Comparison of ENCODE assay signal across 31 mouse cellular contexts in the genomic region with DNA sequence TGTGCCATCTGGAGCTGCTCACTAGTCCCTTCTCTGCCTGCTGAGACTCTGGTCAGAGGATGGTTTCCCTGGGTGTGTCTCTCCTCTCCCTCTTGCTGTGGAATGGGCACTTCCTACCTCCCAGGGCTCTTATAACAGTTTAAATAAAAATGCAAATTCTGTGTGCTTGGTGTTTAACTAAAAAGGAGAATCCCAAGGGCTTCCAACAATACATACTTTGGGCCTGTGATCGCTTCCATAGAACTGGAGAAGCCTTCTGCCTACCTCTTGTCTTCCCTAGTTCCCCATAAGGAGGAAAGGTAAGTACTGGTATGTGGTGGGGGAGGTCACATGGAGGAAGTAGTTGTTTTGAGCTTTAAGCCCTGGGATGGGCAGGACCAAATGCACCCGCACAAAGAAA. TPM values are rescaled to one million over a fixed set of nuclear protein-coding genes. Genes with fewer than 3 reads are reported as not detected.
A peak's percentile ranks its signal among the peaks of the same experiment; 100 is the strongest.
DNase-seq lines count a peak whose midpoint lies in the region; ATAC-seq and TF ChIP-seq lines count a peak whose summit lies in the region.
"Had no signal": no experiment of that assay in that cellular context is flagged by ENCODE, and none has a peak within 500 bp of the region (broad histone marks: within the 10 kb centered on the region; RNA-seq: fewer than 3 reads in every experiment).

No protein-coding gene starts in this region.

- ATAC-seq in midbrain, postnatal 0 days (ENCODE audit: low FRiP score) = no peak
- ATAC-seq: CD4-positive, CD25-positive, alpha-beta regulatory T cell, adult 4 months; forebrain, embryonic 13.5 days; forebrain, embryonic 15.5 days; forebrain, postnatal 0 days had no signal

- 87% methylated on average over 2 of the region's 2 CpGs for WGBS in midbrain, embryonic 10.5 days
- 82% methylated on average over 2 of the region's 2 CpGs for WGBS in midbrain, postnatal 0 days

- H3K4me2 ChIP-seq in midbrain, postnatal 0 days (ENCODE audit: low read depth, low read length, poor library complexity, severe bottlenecking) = no peak overlapping the region
- H3K4me2 ChIP-seq: embryonic facial prominence, embryonic 13.5 days; embryonic facial prominence, embryonic 15.5 days; forebrain, embryonic 13.5 days; forebrain, embryonic 15.5 days had no signal

- no peaks in the 10 kb centered on the region for H3K9me3 ChIP-seq in midbrain, embryonic 10.5 days (replicated peaks)
- H3K9me3 ChIP-seq in midbrain, postnatal 0 days (ENCODE audit: low read length) = no peaks in the 10 kb centered on the region
- H3K9me3 ChIP-seq: embryonic facial prominence, embryonic 13.5 days; embryonic facial prominence, embryonic 15.5 days; forebrain, embryonic 13.5 days; forebrain, embryonic 15.5 days had no signal

- no peaks in the 10 kb centered on the region for H3K36me3 ChIP-seq in midbrain, embryonic 10.5 days
- H3K36me3 ChIP-seq in midbrain, postnatal 0 days (ENCODE audit: insufficient read depth, low read length) = no peaks in the 10 kb centered on the region
- H3K36me3 ChIP-seq: embryonic facial prominence, embryonic 13.5 days; embryonic facial prominence, embryonic 15.5 days; forebrain, embryonic 15.5 days had no signal

- no peak for TF ChIP-seq CTCF in midbrain, postnatal 0 days (IDR thresholded peaks at IDR 0.05)

- peak; percentile 17 for DNase-seq in heart, adult 11 months
- DNase-seq in heart, adult 9 months (ENCODE audit: low spot score in 2 of 2) = no peak
- DNase-seq in midbrain, embryonic 10.5 days (ENCODE audit: low spot score) = peak; percentile 2
- DNase-seq in midbrain, postnatal 0 days (ENCODE audit: low spot score) = no peak
- peak; percentile 69 for DNase-seq in ZHBTc4 (ENCODE audit: low read depth, low spot score)
- no peak for DNase-seq in urinary bladder, postnatal 36 days (ENCODE audit: low spot score in 2 of 2)
- DNase-seq: adrenal gland, adult 2 months; adrenal gland, postnatal 10 days; adrenal gland, postnatal 25 days; B cell, adult 2 months; cerebellum, adult 11 months; cerebellum, adult 18-20 months; cerebellum, adult 8-10 months; cerebellum, adult 9-11 months; cerebellum, postnatal 14 days; cerebellum, postnatal 36 days; embryo, embryonic 11 days; forebrain, postnatal 0 days had no signal

- H3K27me3 ChIP-seq in midbrain, embryonic 10.5 days (ENCODE audit: low read depth, poor library complexity, severe bottlenecking) = no peaks in the 10 kb centered on the region
- no peaks in the 10 kb centered on the region for H3K27me3 ChIP-seq in midbrain, postnatal 0 days (ENCODE audit: insufficient read depth, low read length)
- H3K27me3 ChIP-seq: CH12.LX; embryonic facial prominence, embryonic 13.5 days; embryonic facial prominence, embryonic 15.5 days; forebrain, embryonic 13.5 days; forebrain, embryonic 15.5 days had no signal

- no peak overlapping the region for H3K27ac ChIP-seq in midbrain, embryonic 10.5 days (replicated peaks)
- H3K27ac ChIP-seq in midbrain, postnatal 0 days (ENCODE audit: low read depth, low read length) = no peak overlapping the region
- H3K27ac ChIP-seq: embryonic facial prominence, embryonic 13.5 days; embryonic facial prominence, embryonic 15.5 days; forebrain, embryonic 13.5 days; forebrain, embryonic 15.5 days had no signal

- H3K4me1 ChIP-seq in midbrain, embryonic 10.5 days = no peaks in the 10 kb centered on the region
- no peaks in the 10 kb centered on the region for H3K4me1 ChIP-seq in midbrain, postnatal 0 days (ENCODE audit: insufficient read depth, low read length)
- H3K4me1 ChIP-seq: embryonic facial prominence, embryonic 15.5 days; forebrain, embryonic 13.5 days; forebrain, embryonic 15.5 days had no signal

- H3K4me3 ChIP-seq in midbrain, embryonic 10.5 days = no peak overlapping the region
- H3K4me3 ChIP-seq in midbrain, postnatal 0 days (ENCODE audit: low read depth, low read length) = no peak overlapping the region
- H3K4me3 ChIP-seq: embryonic facial prominence, embryonic 13.5 days; embryonic facial prominence, embryonic 15.5 days; forebrain, embryonic 13.5 days; forebrain, embryonic 15.5 days had no signal

- no peak overlapping the region for H3K9ac ChIP-seq in midbrain, postnatal 0 days (replicated peaks; ENCODE audit: low read length, poor library complexity, severe bottlenecking)
- H3K9ac ChIP-seq: embryonic facial prominence, embryonic 13.5 days; embryonic facial prominence, embryonic 15.5 days; forebrain, embryonic 13.5 days; forebrain, embryonic 15.5 days; forebrain, postnatal 0 days had no signal

RNA-seq across cellular contexts. Expression of a gene that starts 0.9 kb away (rescaled TPM):
- polyA plus RNA-seq in midbrain, embryonic 10.5 days (2016; fragmentation: Nextera tagmentation; extraction: Ambion mirVana) = not detected in 2 replicates
- total RNA-seq in midbrain, postnatal 0 days (2014; rRNA removed) = not detected in 2 replicates
- polyA plus RNA-seq in midbrain, postnatal 0 days (2015; fragmentation: Nextera tagmentation; extraction: Ambion mirVana) = not detected in 2 replicates
- total RNA-seq: adrenal gland, adult 2 months; adrenal gland, postnatal 10 days; adrenal gland, postnatal 25 days; adrenal gland, postnatal 4 days; CH12.LX; common myeloid progenitor, adult 5-6 weeks; ES-E14; forebrain, postnatal 0 days; MEL had no signal
- polyA plus RNA-seq: adrenal gland, adult 2 months; brain, embryonic 14.5 days; CD4-positive, CD25-positive, alpha-beta regulatory T cell, adult 4 months; embryonic facial prominence, embryonic 11.5 days; embryonic facial prominence, embryonic 13.5 days; forebrain, embryonic 11.5 days; forebrain, embryonic 13.5 days; forebrain, embryonic 15.5 days; forebrain, postnatal 0 days had no signal

RNA-seq across cellular contexts. Expression of a gene that starts 17.3 kb away (rescaled TPM):
- polyA plus RNA-seq in midbrain, embryonic 10.5 days (2016; fragmentation: Nextera tagmentation; extraction: Ambion mirVana) = not detected in 2 replicates
- total RNA-seq in midbrain, postnatal 0 days (2014; rRNA removed) = 3.7 TPM in 1 of 2 replicates, not detected in the other
- polyA plus RNA-seq in midbrain, postnatal 0 days (2015; fragmentation: Nextera tagmentation; extraction: Ambion mirVana) = not detected in 2 replicates
- total RNA-seq: adrenal gland, adult 2 months; adrenal gland, postnatal 10 days; adrenal gland, postnatal 25 days; adrenal gland, postnatal 4 days; CH12.LX; ES-E14; forebrain, postnatal 0 days; MEL had no signal
- polyA plus RNA-seq: adrenal gland, adult 2 months; CD4-positive, CD25-positive, alpha-beta regulatory T cell, adult 4 months; embryonic facial prominence, embryonic 11.5 days; forebrain, embryonic 11.5 days; forebrain, embryonic 13.5 days; forebrain, embryonic 15.5 days; forebrain, postnatal 0 days had no signal

RNA-seq across cellular contexts. Expression of a gene that starts 50.7 kb away (rescaled TPM):
- polyA plus RNA-seq in midbrain, embryonic 10.5 days (2016; fragmentation: Nextera tagmentation; extraction: Ambion mirVana) = not detected in 2 replicates
- total RNA-seq in midbrain, postnatal 0 days (2014; rRNA removed) = 0.44 TPM in 1 of 2 replicates, not detected in the other
- polyA plus RNA-seq in midbrain, postnatal 0 days (2015; fragmentation: Nextera tagmentation; extraction: Ambion mirVana) = not detected in 2 replicates
- total RNA-seq: adrenal gland, postnatal 10 days; adrenal gland, postnatal 25 days; adrenal gland, postnatal 4 days; CH12.LX; common myeloid progenitor, adult 5-6 weeks; ES-E14; forebrain, postnatal 0 days; MEL had no signal
- polyA plus RNA-seq: adrenal gland, adult 2 months; CD4-positive, CD25-positive, alpha-beta regulatory T cell, adult 4 months; forebrain, embryonic 11.5 days; forebrain, embryonic 13.5 days; forebrain, embryonic 15.5 days; forebrain, postnatal 0 days had no signal

Comparison
In these comparisons a context has a peak if more than half of its experiments do, and no peak if none do; other contexts are left out.
1. DNase-seq: peak in heart, adult 11 months (single experiment), midbrain, embryonic 10.5 days (single experiment) and ZHBTc4 (single experiment); none in heart, adult 9 months (0 of 2), midbrain, postnatal 0 days (single experiment) and urinary bladder, postnatal 36 days (0 of 2).